Mouse (Mus musculus) megakaryocyte-erythroid progenitor cell, adult 5-6 weeks (primary cell): ENCODE results near the gene Traf3ip3. TPM values are rescaled to one million over a fixed set of nuclear protein-coding genes. Genes with fewer than 3 reads are reported as not detected.

Source experiments
- ATAC-seq: replicated peaks from 2 replicates; pipeline ENCODE4 v1.8.0; 2016; ENCODE audit warnings: mild to moderate bottlenecking, inconsistent platforms; ENCODE audit not compliant: severe bottlenecking, poor library complexity, low FRiP score, low TSS enrichment
- total RNA-seq, 2 experiments: library from RNA; stranded (forward) in 1 of 2; stranded (reverse) in 1 of 2; fragments of 200-1000, 215-1000 nt in 1 of 2; fragments of >200 nt in 1 of 2; fragmentation: Nextera tagmentation in 1 of 2; gene quantifications; 2 replicates each; pipeline ENCODE4 v1.2.3; 2014 to 2017

The Traf3ip3 gene
- total RNA-seq, 2 experiments from 2014 or later: 2.8 to 16.3 TPM

GRCm38 (mm10) chr1:193211371-193211770, 9.9 kb upstream of the Traf3ip3 start:
- no peak; the same call in 1 of the 2 replicates for ATAC-seq

GRCm38 (mm10) chr1:193208178-193208577, 6.7 kb upstream of the Traf3ip3 start:
- peak; percentile 96 for ATAC-seq

GRCm38 (mm10) chr1:193207503-193207902, 6.0 kb upstream of the Traf3ip3 start, which contains the start of gene Lamb3:
Gene Lamb3 (plus strand): TSS chr1:193207699.
- no peak for ATAC-seq

- no peak for ATAC-seq
Measured at GRCm38 (mm10) chr1:193205431-193205830, 3.9 kb upstream of the Traf3ip3 start.

GRCm38 (mm10) chr1:193203821-193204220, 2.3 kb upstream of the Traf3ip3 start:
- 0 out of 2 replicates have a peak, but pooled peaks have one; percentile 40 for ATAC-seq

GRCm38 (mm10) chr1:193200640-193201382, 692 bp downstream of the Traf3ip3 start:
- 0 out of 2 replicates have a peak, but pooled peaks have one; percentile 15 for ATAC-seq

GRCm38 (mm10) chr1:193198312-193198711, 3.2 kb downstream of the Traf3ip3 start:
- peak; percentile 21 for ATAC-seq

- peak; percentile 39; the same call in 1 of the 2 replicates for ATAC-seq
Measured at GRCm38 (mm10) chr1:193197494-193198205, 3.9 kb downstream of the Traf3ip3 start.

- no peak for ATAC-seq
Measured at GRCm38 (mm10) chr1:193195169-193195810, 6.2 kb downstream of the Traf3ip3 start.

- ATAC-seq: no peak
Measured at GRCm38 (mm10) chr1:193194416-193195140, 6.9 kb downstream of the Traf3ip3 start.

GRCm38 (mm10) chr1:193191675-193192283, 9.7 kb downstream of the Traf3ip3 start:
- peak; percentile 62 for ATAC-seq

GRCm38 (mm10) chr1:193189771-193190170, 11.7 kb downstream of the Traf3ip3 start:
- ATAC-seq: no peak

GRCm38 (mm10) chr1:193189151-193189621, 12.3 kb downstream of the Traf3ip3 start:
- ATAC-seq: no peak

- ATAC-seq: no peak
Measured at GRCm38 (mm10) chr1:193188257-193188656, 13.2 kb downstream of the Traf3ip3 start.

- ATAC-seq: no peak
Measured at GRCm38 (mm10) chr1:193181104-193181503, 20.4 kb downstream of the Traf3ip3 start.

- no peak for ATAC-seq
Measured at GRCm38 (mm10) chr1:193174143-193174733, 27.3 kb downstream of the Traf3ip3 start.

GRCm38 (mm10) chr1:193173810-193174129, 27.7 kb downstream of the Traf3ip3 start:
- ATAC-seq: no peak

- peak; percentile 92 for ATAC-seq
Measured at GRCm38 (mm10) chr1:193172991-193173809, 28.3 kb downstream of the Traf3ip3 start.
